Mouse (Mus musculus) cerebellum, adult 2 months (tissue): ENCODE measurements at regions not wholly inside any gene's neighbourhood (a gene's known extent, or its start where the extent isn't known, plus 50 kb on each side); places are given as distances from the start of the nearest gene placed in this dataset.

Source experiments
- DNase-seq, 2 experiments: peaks; one replicate each; pipeline ENCODE4 v3.0.0; 2021
- H3K27ac ChIP-seq: fragments of 200-500 bp; 2 replicates; pipeline ENCODE4 v1.5.1; 2012; ENCODE audit warnings: low read length, control low read depth, inconsistent platforms; ENCODE audit not compliant: insufficient read depth
- H3K27me3 ChIP-seq: fragments of 200-500 bp; 2 replicates; pipeline ENCODE4 v1.6.1; 2012; ENCODE audit warnings: inconsistent platforms, mild to moderate bottlenecking, low read length, moderate library complexity; ENCODE audit not compliant: control insufficient read depth, insufficient read depth
- H3K4me1 ChIP-seq: fragments of 200-500 bp; 2 replicates; pipeline ENCODE4 v1.6.1; 2011; ENCODE audit warnings: low read length; ENCODE audit not compliant: control insufficient read depth, insufficient read depth
- H3K4me3 ChIP-seq: fragments of 200-500 bp; replicated peaks from 2 replicates; pipeline ENCODE3; 2011; ENCODE audit warnings: mild to moderate bottlenecking, low read depth, low read length, control low read depth; ENCODE audit not compliant: insufficient read depth
- CTCF ChIP-seq: fragments of 200-500 bp; IDR thresholded peaks from 2 replicates; pipeline ENCODE4 v1.5.1; 2011; ENCODE audit warnings: low read depth, mild to moderate bottlenecking, control low read depth, low read length, moderate library complexity, borderline replicate concordance; ENCODE audit not compliant: insufficient read depth
- POLR2A ChIP-seq: fragments of 200-500 bp; IDR thresholded peaks from 2 replicates; pipeline ENCODE4 v1.6.1; 2011; ENCODE audit warnings: low read length, control low read depth, borderline replicate concordance; ENCODE audit not compliant: insufficient read depth
- WGBS: fragments of 180-500 bp; shearing (Covaris S2); methylation state at CpG from one replicate; pipeline ENCODE4 v1.1.7; 2018; 5-methylcytosine and 5-hydroxymethylcytosine counted together

- Histone ChIP-seq H3K4me1 (no peaks in the 10 kb centered on the region), H3K27ac (no peak overlapping the region), H3K4me3 (no peak overlapping the region), H3K27me3 (no peaks in the 10 kb centered on the region)
- no peak for DNase-seq
- TF ChIP-seq CTCF = no peak
- TF ChIP-seq POLR2A = no peak
- 86% methylated on average over 6 of the region's 6 CpGs for WGBS
Observed at GRCm38 (mm10) chr7:113130552-113130951, 76.7 kb upstream of the Arntl start.

GRCm38 (mm10) chr7:113131945-113132538 lies 75.2 kb upstream of the Arntl start:
- peak; percentile 75 to 89 for DNase-seq
- TF ChIP-seq CTCF (peak; percentile 99), POLR2A (no peak)
- WGBS = 3% methylated on average over 6 of the region's 6 CpGs
- H3K27me3 ChIP-seq = no peaks in the 10 kb centered on the region
- no peak overlapping the region for H3K4me3 ChIP-seq
- no peaks in the 10 kb centered on the region for H3K4me1 ChIP-seq
- H3K27ac ChIP-seq = no peak overlapping the region

- Histone ChIP-seq H3K4me3 (no peak overlapping the region), H3K27ac (no peak overlapping the region), H3K4me1 (no peaks in the 10 kb centered on the region), H3K27me3 (no peaks in the 10 kb centered on the region)
- no peak for DNase-seq
- WGBS = 77% methylated on average over 5 of the region's 5 CpGs
- TF ChIP-seq POLR2A = no peak
- TF ChIP-seq CTCF = no peak
Observed at GRCm38 (mm10) chr7:113133891-113134290, 73.4 kb upstream of the Arntl start.

DNA sequence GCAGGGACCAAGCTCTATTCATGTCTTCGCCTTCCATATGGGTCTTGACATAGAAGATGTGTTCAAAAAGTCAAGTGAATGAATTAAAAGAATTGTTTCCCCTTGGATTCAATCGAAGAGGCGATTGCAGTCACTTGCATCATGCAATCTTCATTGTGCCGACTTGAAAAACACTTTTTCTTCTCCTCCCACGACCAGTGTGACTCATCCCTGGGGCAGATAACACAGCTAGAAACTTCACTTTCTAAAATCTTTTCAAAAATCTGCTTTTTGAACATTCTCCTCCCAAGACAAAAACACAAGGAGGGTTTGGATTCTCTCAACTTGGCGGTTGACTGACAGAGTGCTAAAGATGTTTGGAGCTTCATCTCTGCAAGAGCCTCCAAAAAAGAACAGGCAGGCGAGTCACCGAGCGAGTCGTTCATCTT lies 67.2 kb upstream of the Arntl start:
- TF ChIP-seq CTCF (no peak), POLR2A (no peak)
- DNase-seq = no peak
- no peaks in the 10 kb centered on the region for H3K27me3 ChIP-seq
- H3K27ac ChIP-seq = no peak overlapping the region
- H3K4me3 ChIP-seq = no peak overlapping the region
- no peaks in the 10 kb centered on the region; the same call in 1 of the 2 replicates for H3K4me1 ChIP-seq
- 87% methylated on average over 10 of the region's 10 CpGs for WGBS

DNA sequence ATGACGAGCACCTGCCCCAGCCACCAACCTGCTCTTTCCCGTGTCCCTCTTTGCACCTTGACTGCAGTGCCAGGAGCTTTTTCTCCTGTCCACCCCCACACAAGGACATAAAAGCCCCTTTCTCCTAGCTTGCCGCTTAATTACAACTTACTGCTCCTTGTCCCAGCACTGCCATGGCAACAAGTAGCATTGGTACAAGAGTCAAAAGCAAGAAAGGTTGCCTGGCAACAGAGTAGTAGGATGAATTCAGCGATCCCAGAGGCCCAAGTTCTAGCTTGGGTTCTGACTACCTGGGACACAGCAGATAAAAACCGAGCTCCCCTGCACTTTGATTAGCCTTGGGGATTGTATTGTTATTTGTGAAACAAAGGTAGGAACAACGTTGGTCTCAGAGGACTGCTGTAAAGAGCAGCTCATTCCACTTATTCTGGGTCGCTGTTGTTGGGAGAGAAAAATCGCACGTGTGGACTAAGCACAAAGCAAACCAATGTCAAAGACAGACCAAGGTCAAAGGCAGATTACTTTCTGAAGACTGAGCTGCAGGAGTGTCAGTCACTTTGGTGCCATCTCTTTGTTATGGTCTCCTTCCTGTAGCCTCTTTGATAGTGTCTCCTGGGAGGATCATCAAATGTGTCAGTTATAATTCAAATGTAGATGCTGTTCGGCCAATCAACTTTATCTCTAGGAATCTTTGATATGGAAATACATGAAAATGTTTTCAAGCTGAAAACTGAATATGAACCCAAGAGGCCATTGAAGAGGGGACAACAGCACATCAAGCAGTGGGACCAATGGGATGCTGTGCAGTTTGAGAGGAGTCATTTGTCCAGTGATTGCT lies 65.2 kb upstream of the Arntl start:
- 45% methylated on average over 10 of the region's 10 CpGs for WGBS
- no peak overlapping the region for H3K4me3 ChIP-seq
- H3K27me3 ChIP-seq = no peaks in the 10 kb centered on the region
- TF ChIP-seq POLR2A (no peak), CTCF (no peak)
- H3K27ac ChIP-seq = no peak overlapping the region
- no peak for DNase-seq
- no peaks in the 10 kb centered on the region; the same call in 1 of the 2 replicates for H3K4me1 ChIP-seq

DNA sequence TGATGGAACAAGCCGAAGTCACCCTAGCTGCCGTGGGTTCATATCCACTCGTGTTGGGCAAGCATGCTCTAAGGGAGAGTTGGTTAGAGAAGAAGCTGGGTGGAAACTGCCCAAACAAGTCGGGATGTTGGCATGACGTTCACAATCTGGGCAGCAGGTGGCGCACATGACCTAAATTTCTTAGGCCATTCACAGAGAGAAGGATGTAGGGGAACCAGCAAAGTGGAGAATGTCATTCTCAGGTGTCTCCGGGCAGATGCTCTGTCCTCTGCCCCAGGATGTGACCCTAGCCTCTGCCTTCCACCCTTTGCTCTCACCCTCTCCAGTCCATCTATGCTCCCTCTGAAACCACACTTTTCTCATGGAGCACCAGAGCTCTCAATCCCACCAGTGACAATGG lies 63.7 kb upstream of the Arntl start:
- H3K27me3 ChIP-seq = no peaks in the 10 kb centered on the region
- DNase-seq = peak; percentile 75 to 92
- peaks cover 11% of the 10 kb centered on the region for H3K4me1 ChIP-seq
- WGBS = 7% methylated on average over 7 of the region's 7 CpGs
- TF ChIP-seq POLR2A (no peak), CTCF (peak; percentile 98)
- no peak overlapping the region for H3K27ac ChIP-seq
- no peak overlapping the region for H3K4me3 ChIP-seq

GRCm38 (mm10) chr7:113145046-113145445 lies 62.2 kb upstream of the Arntl start:
- TF ChIP-seq POLR2A (no peak), CTCF (no peak)
- H3K4me1 ChIP-seq = peaks cover 11% of the 10 kb centered on the region
- peak; percentile 35 to 46 for DNase-seq
- no peaks in the 10 kb centered on the region for H3K27me3 ChIP-seq
- H3K4me3 ChIP-seq = no peak overlapping the region
- no peak overlapping the region for H3K27ac ChIP-seq
- 74% methylated on average over 8 of the region's 8 CpGs for WGBS

DNA sequence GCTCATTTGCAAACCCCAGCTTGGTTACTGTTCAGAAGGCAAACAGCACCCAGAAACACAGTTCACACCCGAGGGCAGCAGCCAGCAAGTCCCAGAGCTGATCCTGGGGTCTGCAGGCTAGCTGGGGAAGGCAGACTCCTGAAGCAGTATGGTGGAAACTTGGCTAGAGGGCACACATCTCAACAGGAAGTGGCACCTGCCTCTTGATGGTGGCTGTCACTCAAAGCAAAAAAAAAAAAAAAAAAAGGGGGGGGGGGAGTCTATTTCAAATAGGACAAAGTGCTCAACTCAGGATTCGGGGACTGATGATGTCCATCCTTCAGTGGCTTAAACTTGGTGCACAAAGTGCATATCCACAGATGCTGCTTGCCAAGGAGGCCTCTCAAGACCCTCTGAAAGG lies 61.2 kb upstream of the Arntl start:
- H3K27me3 ChIP-seq = no peaks in the 10 kb centered on the region
- TF ChIP-seq CTCF (no peak), POLR2A (no peak)
- H3K27ac ChIP-seq = no peak overlapping the region
- no peak for DNase-seq
- 93% methylated on average over 2 of the region's 2 CpGs for WGBS
- H3K4me3 ChIP-seq = no peak overlapping the region
- peaks cover 11% of the 10 kb centered on the region for H3K4me1 ChIP-seq
